Mouse (Mus musculus) A20 (cell line): ENCODE results near the gene Pcdh9.
A peak's percentile ranks its signal among the peaks of the same experiment; 100 is the strongest.

Source experiments
- DNase-seq: peaks from one replicate; pipeline ENCODE4 v3.0.0-alpha.2; 2011; ENCODE audit warnings: low read depth, low spot score

Pcdh9 gene

GRCm38 (mm10) chr14:93890519-93891370, at the start of gene Pcdh9:
Gene Pcdh9, minus strand, starts transcription at chr14:93890679.
- DNase-seq = no peak

- DNase-seq = no peak
Measured at GRCm38 (mm10) chr14:93906928-93907327, 16.4 kb upstream of the Pcdh9 start.

GRCm38 (mm10) chr14:93898533-93898932, 8.1 kb upstream of the Pcdh9 start:
- peak; percentile 63 for DNase-seq

- no peak for DNase-seq
Measured at GRCm38 (mm10) chr14:93895131-93895530, 4.7 kb upstream of the Pcdh9 start.

GRCm38 (mm10) chr14:93891371-93891746, 880 bp upstream of the Pcdh9 start:
- DNase-seq = no peak

GRCm38 (mm10) chr14:93889839-93890518, 500 bp downstream of the Pcdh9 start:
- no peak for DNase-seq

- DNase-seq = no peak
Measured at GRCm38 (mm10) chr14:93889231-93889630, 1.2 kb downstream of the Pcdh9 start.

- no peak for DNase-seq
Measured at GRCm38 (mm10) chr14:93888346-93888745, 2.1 kb downstream of the Pcdh9 start.

GRCm38 (mm10) chr14:93887066-93887465, 3.4 kb downstream of the Pcdh9 start:
- no peak for DNase-seq

GRCm38 (mm10) chr14:93885551-93886084, 4.9 kb downstream of the Pcdh9 start:
- no peak for DNase-seq

- peak; percentile 82 for DNase-seq
Measured at GRCm38 (mm10) chr14:93884467-93884866, 6.0 kb downstream of the Pcdh9 start.

- no peak for DNase-seq
Measured at GRCm38 (mm10) chr14:93880071-93880470, 10.4 kb downstream of the Pcdh9 start.

- DNase-seq = no peak
Measured at GRCm38 (mm10) chr14:93875968-93876367, 14.5 kb downstream of the Pcdh9 start.

- no peak for DNase-seq
Measured at GRCm38 (mm10) chr14:93868211-93868610, 22.3 kb downstream of the Pcdh9 start.

- DNase-seq = no peak
Measured at GRCm38 (mm10) chr14:93858069-93858468, 32.4 kb downstream of the Pcdh9 start.

GRCm38 (mm10) chr14:93846091-93846677, 44.3 kb downstream of the Pcdh9 start:
- DNase-seq = no peak

GRCm38 (mm10) chr14:93842686-93843288, 47.7 kb downstream of the Pcdh9 start:
- DNase-seq = no peak

GRCm38 (mm10) chr14:93832511-93832910, 58.0 kb downstream of the Pcdh9 start:
- DNase-seq = no peak

GRCm38 (mm10) chr14:93827159-93827558, 63.3 kb downstream of the Pcdh9 start:
- no peak for DNase-seq

GRCm38 (mm10) chr14:93826042-93826462, 64.4 kb downstream of the Pcdh9 start:
- DNase-seq = no peak

- no peak for DNase-seq
Measured at GRCm38 (mm10) chr14:93818845-93819244, 71.6 kb downstream of the Pcdh9 start.

- DNase-seq = no peak
Measured at GRCm38 (mm10) chr14:93817591-93817990, 72.9 kb downstream of the Pcdh9 start.
